Mouse (Mus musculus) liver, embryonic 15.5 days (tissue): ENCODE results near the gene Sorcs2. TPM values are rescaled to one million over a fixed set of nuclear protein-coding genes. Genes with fewer than 3 reads are reported as not detected.
"Not testable (repeated sequence)": the region's sequence is repeated elsewhere in the genome, so short reads cannot be mapped to it uniquely, and the experiment has no call there.

Experiments
- ATAC-seq: fragments of 200-750 bp; cut with Nextera tagmentation; 2 replicates; pipeline ENCODE4 v1.8.0; 2017; ENCODE audit warnings: moderate number of reproducible peaks, mild to moderate bottlenecking, moderate library complexity; ENCODE audit not compliant: insufficient read depth
- H3K27ac ChIP-seq: fragments of 300-500 bp; sonication (generic); replicated peaks from 2 replicates; pipeline ENCODE4 v1.5.1; 2015; ENCODE audit warnings: mild to moderate bottlenecking, inconsistent platforms
- H3K27me3 ChIP-seq: fragments of 300-500 bp; sonication (generic); 2 replicates; pipeline ENCODE4 v1.6.1; 2015; ENCODE audit warnings: mild to moderate bottlenecking, inconsistent platforms
- H3K36me3 ChIP-seq: fragments of 300-500 bp; sonication (generic); replicated peaks from 2 replicates; pipeline ENCODE4 v1.6.1; 2015; ENCODE audit warnings: moderate library complexity, mild to moderate bottlenecking, inconsistent platforms
- H3K4me1 ChIP-seq: fragments of 300-500 bp; sonication (generic); replicated peaks from 2 replicates; pipeline ENCODE4 v1.6.1; 2015; ENCODE audit warnings: inconsistent platforms
- H3K4me2 ChIP-seq: fragments of 300-500 bp; sonication (generic); 2 replicates; pipeline ENCODE4 v1.6.1; 2015; ENCODE audit warnings: moderate library complexity, mild to moderate bottlenecking, inconsistent platforms
- H3K4me3 ChIP-seq: fragments of 300-500 bp; sonication (generic); replicated peaks from 2 replicates; pipeline ENCODE4 v1.5.1; 2015; ENCODE audit warnings: mild to moderate bottlenecking, inconsistent platforms
- H3K9ac ChIP-seq: fragments of 300-500 bp; sonication (generic); 2 replicates; pipeline ENCODE4 v1.6.1; 2015; ENCODE audit warnings: moderate library complexity, mild to moderate bottlenecking, inconsistent platforms
- H3K9me3 ChIP-seq: fragments of 300-500 bp; sonication (generic); replicated peaks from 2 replicates; pipeline ENCODE4 v1.6.1; 2016; ENCODE audit warnings: inconsistent platforms
- WGBS: fragments of 180-500 bp; shearing (Covaris S2); methylation state at CpG from one replicate; pipeline ENCODE4 v1.1.7; 2015; ENCODE audit warnings: mixed read lengths; ENCODE audit not compliant: insufficient replicate concordance; 5-methylcytosine and 5-hydroxymethylcytosine counted together
- polyA plus RNA-seq: library from polyadenylated mRNA; unstranded; fragments of >200 nt; fragmentation: Nextera tagmentation; extraction: Ambion mirVana; gene quantifications from 2 replicates; pipeline ENCODE4 v1.2.1, GENCODE M21; 2015

Sorcs2 gene
- polyA plus RNA-seq, 1 experiment from 2014 or later, result 0.55 TPM

- Histone ChIP-seq H3K4me1 (no peaks in the 10 kb centered on the region), H3K9me3 (no peaks in the 10 kb centered on the region), H3K4me2 (no peak overlapping the region), H3K27ac (no peak overlapping the region), H3K4me3 (no peak overlapping the region), H3K27me3 (no peaks in the 10 kb centered on the region), H3K36me3 (no peaks in the 10 kb centered on the region), H3K9ac (no peak overlapping the region)
- ATAC-seq, result no peak
These were observed 24.8 kb upstream of the Sorcs2 start for GRCm38 (mm10) chr5:36422689-36423088.

GRCm38 (mm10) chr5:36419861-36420260 lies 21.9 kb upstream of the Sorcs2 start:
- no peak for ATAC-seq
- WGBS, result 45% methylated on average over 3 of the region's 3 CpGs
- H3K9ac ChIP-seq, result no peak overlapping the region

GRCm38 (mm10) chr5:36414712-36415331 lies 16.9 kb upstream of the Sorcs2 start:
- WGBS, result 29% methylated on average over 6 of the region's 6 CpGs
- H3K9ac ChIP-seq, result no peak overlapping the region
- H3K4me3 ChIP-seq, result no peak overlapping the region
- H3K9me3 ChIP-seq, result no peaks in the 10 kb centered on the region
- no peak overlapping the region for H3K4me2 ChIP-seq
- H3K27me3 ChIP-seq, result no peaks in the 10 kb centered on the region
- ATAC-seq, result no peak
- no peaks in the 10 kb centered on the region for H3K36me3 ChIP-seq
- no peaks in the 10 kb centered on the region for H3K4me1 ChIP-seq
- no peak overlapping the region for H3K27ac ChIP-seq

More at GRCm38 (mm10) chr5:36419861-36420260, 21.9 kb upstream of the Sorcs2 start:
- Histone ChIP-seq H3K27me3 (no peaks in the 10 kb centered on the region), H3K27ac (no peak overlapping the region), H3K4me3 (no peak overlapping the region), H3K9me3 (no peaks in the 10 kb centered on the region), H3K4me1 (no peaks in the 10 kb centered on the region), H3K4me2 (no peak overlapping the region), H3K36me3 (no peaks in the 10 kb centered on the region)

- H3K36me3 ChIP-seq, result no peaks in the 10 kb centered on the region
- no peaks in the 10 kb centered on the region for H3K9me3 ChIP-seq
- no peak overlapping the region for H3K4me2 ChIP-seq
- H3K4me3 ChIP-seq, result no peak overlapping the region
- 14% methylated on average over 18 of the region's 18 CpGs for WGBS
- no peak overlapping the region for H3K27ac ChIP-seq
- no peak overlapping the region for H3K9ac ChIP-seq
- H3K27me3 ChIP-seq, result peaks cover 48% of the 10 kb centered on the region
- no peak for ATAC-seq
- H3K4me1 ChIP-seq, result no peaks in the 10 kb centered on the region; the same call in 1 of the 2 replicates
These were observed 775 bp upstream of the Sorcs2 start for GRCm38 (mm10) chr5:36398463-36399364.

GRCm38 (mm10) chr5:36397384-36397759 lies 567 bp downstream of the Sorcs2 start:
- peaks cover 48% of the 10 kb centered on the region for H3K27me3 ChIP-seq
- peak overlapping the region; percentile 49 for H3K4me3 ChIP-seq
- H3K9me3 ChIP-seq, result no peaks in the 10 kb centered on the region
- H3K36me3 ChIP-seq, result no peaks in the 10 kb centered on the region
- no peak; the same call in 1 of the 2 replicates for ATAC-seq
- H3K9ac ChIP-seq, result no peak overlapping the region
- 2% methylated on average over 36 of the region's 36 CpGs for WGBS
- no peaks in the 10 kb centered on the region; the same call in 1 of the 2 replicates for H3K4me1 ChIP-seq
- no peak overlapping the region for H3K27ac ChIP-seq
- H3K4me2 ChIP-seq, result peak overlapping the region; percentile 70

- H3K4me2 ChIP-seq, result peak overlapping the region; percentile 70
- no peaks in the 10 kb centered on the region for H3K36me3 ChIP-seq
- ATAC-seq, result no peak
- H3K9me3 ChIP-seq, result no peaks in the 10 kb centered on the region
- no peaks in the 10 kb centered on the region; the same call in 1 of the 2 replicates for H3K4me1 ChIP-seq
- H3K27me3 ChIP-seq, result peaks cover 48% of the 10 kb centered on the region
- peak overlapping the region; percentile 49; the same call in 1 of the 2 replicates for H3K4me3 ChIP-seq
- H3K9ac ChIP-seq, result no peak overlapping the region
- 6% methylated on average over 18 of the region's 18 CpGs for WGBS
- H3K27ac ChIP-seq, result no peak overlapping the region
These were observed 1.2 kb downstream of the Sorcs2 start for GRCm38 (mm10) chr5:36396491-36397383.

- Histone ChIP-seq H3K4me1 (no peaks in the 10 kb centered on the region; the same call in 1 of the 2 replicates), H3K4me3 (no peak overlapping the region), H3K36me3 (no peaks in the 10 kb centered on the region), H3K27me3 (peaks cover 48% of the 10 kb centered on the region), H3K27ac (no peak overlapping the region), H3K4me2 (no peak overlapping the region), H3K9me3 (no peaks in the 10 kb centered on the region), H3K9ac (no peak overlapping the region)
- 60% methylated on average over 3 of the region's 3 CpGs for WGBS
- ATAC-seq, result no peak
These were observed 1.9 kb downstream of the Sorcs2 start for GRCm38 (mm10) chr5:36396011-36396410.

- Histone ChIP-seq H3K27ac (no peak overlapping the region), H3K9ac (no peak overlapping the region), H3K4me1 (no peaks in the 10 kb centered on the region; the same call in 1 of the 2 replicates), H3K36me3 (no peaks in the 10 kb centered on the region), H3K4me2 (no peak overlapping the region), H3K9me3 (no peaks in the 10 kb centered on the region), H3K4me3 (no peak overlapping the region), H3K27me3 (peaks cover 45% of the 10 kb centered on the region)
- no peak for ATAC-seq
- WGBS, result 50% methylated on average over 11 of the region's 11 CpGs
These were observed 3.0 kb downstream of the Sorcs2 start for GRCm38 (mm10) chr5:36394840-36395515.

- ATAC-seq, result no peak
- no peaks in the 10 kb centered on the region for H3K36me3 ChIP-seq
These were observed 6.2 kb downstream of the Sorcs2 start for GRCm38 (mm10) chr5:36391751-36392150.

GRCm38 (mm10) chr5:36390591-36390927 lies 7.4 kb downstream of the Sorcs2 start:
- not testable (repeated sequence) for H3K9ac ChIP-seq, H3K4me1 ChIP-seq, H3K9me3 ChIP-seq, H3K4me3 ChIP-seq, H3K36me3 ChIP-seq, H3K27me3 ChIP-seq, H3K4me2 ChIP-seq, ATAC-seq, H3K27ac ChIP-seq

More at GRCm38 (mm10) chr5:36391751-36392150, 6.2 kb downstream of the Sorcs2 start:
- Histone ChIP-seq H3K27me3 (peaks cover 17% of the 10 kb centered on the region), H3K4me2 (no peak overlapping the region), H3K9ac (no peak overlapping the region), H3K27ac (no peak overlapping the region), H3K4me1 (no peaks in the 10 kb centered on the region), H3K4me3 (no peak overlapping the region), H3K9me3 (no peaks in the 10 kb centered on the region)
- WGBS, result 55% methylated on average over 4 of the region's 4 CpGs
